Mouse (Mus musculus) olfactory bulb, adult 2 months (tissue): Measurements from ENCODE around the gene Slc30a2. TPM values are rescaled to one million over a fixed set of nuclear protein-coding genes. Genes with fewer than 3 reads are reported as not detected.
A peak's percentile ranks its signal among the peaks of the same experiment; 100 is the strongest.

Source experiments
- H3K27ac ChIP-seq: fragments of 200-500 bp; 2 replicates; pipeline ENCODE4 v1.5.1; 2012; ENCODE audit warnings: low read depth, low read length; ENCODE audit not compliant: insufficient read depth
- H3K4me1 ChIP-seq: fragments of 200-500 bp; 2 replicates; pipeline ENCODE4 v1.6.1; 2012; ENCODE audit warnings: low read length; ENCODE audit not compliant: control insufficient read depth, insufficient read depth
- H3K4me3 ChIP-seq: fragments of 200-500 bp; 2 replicates; pipeline ENCODE4 v1.5.1; 2012; ENCODE audit warnings: mild to moderate bottlenecking, low read depth, low read length, moderate library complexity; ENCODE audit not compliant: insufficient read depth
- CTCF ChIP-seq: fragments of 200-500 bp; IDR thresholded peaks from 2 replicates; pipeline ENCODE4 v1.5.1; 2012; ENCODE audit warnings: low read depth, mild to moderate bottlenecking, low read length, moderate library complexity; ENCODE audit not compliant: insufficient read depth
- POLR2A ChIP-seq: fragments of 200-500 bp; IDR thresholded peaks from 2 replicates; pipeline ENCODE4 v1.6.1; 2012; ENCODE audit warnings: mild to moderate bottlenecking, low read depth, low read length, moderate library complexity; ENCODE audit not compliant: insufficient read depth
- WGBS: fragments of 180-500 bp; shearing (Covaris S2); methylation state at CpG from one replicate; pipeline ENCODE4 v1.1.7; 2018; 5-methylcytosine and 5-hydroxymethylcytosine counted together
- polyA plus RNA-seq: library from polyadenylated mRNA; stranded (reverse); fragments of >200 nt; gene quantifications from 2 replicates; pipeline ENCODE4 v1.2.4, GENCODE M21; 2012; ENCODE audit warnings: low replicate concordance; ENCODE audit not compliant: missing spikeins, insufficient read depth, insufficient read length

Slc30a2 gene
- polyA plus RNA-seq, 1 experiment: not detected

DNA sequence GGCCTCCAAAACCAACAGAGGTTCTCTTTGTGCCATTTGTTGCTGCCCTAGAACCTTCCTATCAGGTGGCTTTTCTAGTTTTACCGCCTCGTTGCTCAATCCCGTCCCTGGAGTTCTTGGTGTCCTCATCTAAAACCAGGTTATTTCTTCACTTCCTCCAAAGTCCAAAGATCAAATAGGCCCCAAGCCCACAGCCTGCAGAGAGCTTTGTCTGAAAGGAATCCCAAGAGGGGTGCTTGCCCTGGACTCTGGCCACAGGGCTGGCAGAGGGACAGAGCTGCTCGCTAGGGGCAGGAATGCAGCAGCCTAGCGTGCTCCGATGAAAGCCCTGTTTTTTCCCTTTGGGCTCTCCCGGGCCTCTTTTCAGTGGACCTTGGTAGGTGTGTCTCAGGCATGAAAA, 54.1 kb downstream of the Slc30a2 start:
- Histone ChIP-seq H3K4me1 (peaks cover 27% of the 10 kb centered on the region), H3K27ac (peak overlapping the region; percentile 55), H3K4me3 (no peak overlapping the region)
- TF ChIP-seq CTCF (no peak), POLR2A (no peak)
- WGBS: 14% methylated on average over 7 of the region's 7 CpGs

DNA sequence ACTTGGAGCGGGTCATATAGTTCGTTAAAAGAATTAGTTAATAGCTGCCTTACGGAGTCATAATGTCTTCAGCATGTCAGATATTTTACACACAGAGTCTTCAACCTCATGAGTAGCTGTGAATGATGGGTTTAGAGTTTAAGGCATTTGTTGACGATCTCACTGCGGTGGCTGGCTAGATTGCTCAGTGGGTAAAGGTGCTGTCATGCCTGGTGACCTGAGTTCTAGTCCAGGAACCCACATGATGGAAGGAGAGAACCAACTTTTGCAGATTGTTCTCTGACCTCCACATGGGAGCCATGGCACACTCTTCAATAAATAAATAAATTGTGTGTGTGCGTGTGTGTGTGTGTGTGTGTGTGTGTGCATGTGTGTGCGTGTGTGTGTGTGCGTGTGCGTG, 54.8 kb downstream of the Slc30a2 start:
- Histone ChIP-seq H3K4me1 (peaks cover 31% of the 10 kb centered on the region), H3K4me3 (no peak overlapping the region), H3K27ac (no peak overlapping the region)
- WGBS: 75% methylated on average over 9 of the region's 9 CpGs
- TF ChIP-seq CTCF: no peak
- no peak for TF ChIP-seq POLR2A

DNA sequence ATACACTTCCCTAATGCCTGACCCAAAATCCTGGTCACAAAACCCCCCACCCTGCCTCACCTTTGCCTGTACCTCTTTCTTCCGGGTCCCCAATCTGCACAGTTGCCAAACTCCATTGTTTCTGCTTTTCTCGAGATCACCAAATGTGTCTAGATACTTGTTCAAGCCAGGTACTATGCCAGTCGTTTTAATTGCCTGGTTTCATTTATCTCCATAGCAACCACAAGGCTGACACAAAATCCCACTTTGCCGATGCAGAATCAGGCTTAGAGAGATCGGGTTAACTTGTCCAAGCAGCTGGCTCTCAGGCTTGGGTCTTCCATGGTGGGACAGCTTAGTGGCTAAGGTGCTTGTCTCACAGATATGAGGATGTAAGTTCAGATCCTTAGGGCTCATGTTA, 57.2 kb downstream of the Slc30a2 start:
- Histone ChIP-seq H3K27ac (peak overlapping the region; percentile 62; the same call in 1 of the 2 replicates), H3K4me1 (peaks cover 39% of the 10 kb centered on the region), H3K4me3 (no peak overlapping the region)
- WGBS: 7% methylated on average over 5 of the region's 5 CpGs
- TF ChIP-seq POLR2A: no peak
- no peak for TF ChIP-seq CTCF

- peak overlapping the region; percentile 42 for H3K4me3 ChIP-seq
- peaks cover 39% of the 10 kb centered on the region for H3K4me1 ChIP-seq
- WGBS: 1% methylated on average over 19 of the region's 19 CpGs
- no peak for TF ChIP-seq POLR2A
- TF ChIP-seq CTCF: no peak
- peak overlapping the region; percentile 76 for H3K27ac ChIP-seq
These were observed 58.2 kb downstream of the Slc30a2 start for GRCm38 (mm10) chr4:134401181-134401661.

DNA sequence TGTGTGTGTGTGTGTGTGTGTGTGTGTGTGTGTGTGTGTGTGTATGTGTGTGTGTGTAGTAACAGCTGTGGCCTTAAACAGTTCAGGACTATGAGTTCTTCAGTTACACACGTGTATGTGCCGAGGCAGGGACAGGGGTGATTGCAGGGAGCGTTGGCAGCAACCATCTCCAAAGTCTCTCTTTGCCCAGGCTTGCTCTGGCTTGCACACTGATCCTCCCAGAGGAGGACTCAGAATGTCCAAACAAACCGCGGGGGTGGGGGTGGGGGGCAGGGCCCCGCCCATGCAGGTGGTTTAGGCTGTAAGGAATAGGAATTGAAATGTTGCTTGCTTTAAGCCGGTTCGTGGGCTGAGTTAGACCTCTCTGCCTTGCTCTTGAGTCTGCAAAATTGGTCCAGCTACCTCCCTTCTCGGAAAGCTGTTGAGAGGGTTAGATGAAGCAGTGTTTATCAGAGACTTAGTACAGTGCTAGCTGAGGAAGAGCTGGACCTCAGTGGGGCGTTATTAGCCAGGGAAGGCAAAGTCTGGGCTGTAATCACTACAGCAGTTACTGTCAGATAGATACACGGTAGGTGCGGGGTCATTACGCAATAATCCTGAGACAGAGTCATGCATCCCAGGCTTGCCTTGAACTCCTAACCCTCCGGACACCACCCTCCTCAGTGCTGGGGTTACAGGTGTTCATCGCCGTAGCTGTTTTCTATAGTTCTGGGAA, 59.0 kb downstream of the Slc30a2 start:
- TF ChIP-seq POLR2A (no peak), CTCF (no peak)
- WGBS: 46% methylated on average over 16 of the region's 16 CpGs
- H3K4me3 ChIP-seq: peak overlapping the region; percentile 15
- H3K4me1 ChIP-seq: peaks cover 35% of the 10 kb centered on the region
- H3K27ac ChIP-seq: peak overlapping the region; percentile 76

DNA sequence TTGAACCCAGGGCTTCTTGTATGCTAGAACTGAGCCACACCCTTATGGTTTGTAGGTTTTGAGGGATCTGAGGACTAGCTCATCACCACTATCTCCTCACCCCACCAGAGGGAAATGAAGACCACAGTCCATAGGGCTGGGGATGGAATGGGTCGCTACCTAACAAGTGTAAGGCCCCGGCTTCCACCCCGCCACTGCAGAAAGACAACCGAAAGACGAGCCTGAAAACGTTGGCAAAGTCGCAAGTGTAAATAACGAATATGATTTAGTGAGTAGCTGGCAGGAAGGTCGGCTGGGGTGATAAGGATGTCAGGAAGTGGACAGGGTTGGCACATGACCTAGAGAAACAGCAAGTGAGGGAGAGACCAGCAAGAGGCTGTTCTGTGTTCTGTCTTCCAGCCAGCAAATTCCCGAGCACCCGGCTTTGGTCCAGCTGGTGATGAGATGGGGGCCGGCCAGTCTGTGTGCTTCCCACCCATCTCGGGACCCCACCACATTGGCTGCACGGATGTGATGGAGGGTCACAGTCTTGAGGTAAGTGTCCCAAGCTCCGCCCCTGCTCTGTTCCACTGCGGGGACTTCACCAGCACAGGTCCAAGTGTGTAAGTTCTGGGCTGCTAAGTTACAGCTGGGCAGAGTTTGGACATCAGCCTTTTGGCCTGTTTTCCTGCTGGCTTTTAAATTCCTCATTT, 59.7 kb downstream of the Slc30a2 start:
- 60% methylated on average over 16 of the region's 16 CpGs for WGBS
- peaks cover 32% of the 10 kb centered on the region for H3K4me1 ChIP-seq
- TF ChIP-seq CTCF (no peak), POLR2A (no peak)
- H3K27ac ChIP-seq: peak overlapping the region; percentile 76
- H3K4me3 ChIP-seq: no peak overlapping the region

GRCm38 (mm10) chr4:134403721-134404120, 60.7 kb downstream of the Slc30a2 start:
- Histone ChIP-seq H3K27ac (no peak overlapping the region), H3K4me1 (peaks cover 28% of the 10 kb centered on the region), H3K4me3 (no peak overlapping the region)
- TF ChIP-seq CTCF (no peak), POLR2A (no peak)
- WGBS: 57% methylated on average over 7 of the region's 7 CpGs

Other genes with a start within 250 kb of the Slc30a2 start
- not detected in 2 replicates for gene Cd52, start 248.1 kb upstream of the Slc30a2 start, polyA plus RNA-seq
- not detected in 2 replicates for gene Ubxn11, start 240.6 kb upstream of the Slc30a2 start, polyA plus RNA-seq
- 1,207 TPM in 1 of 2 replicates, not detected in the other for gene Sh3bgrl3, start 214.4 kb upstream of the Slc30a2 start, polyA plus RNA-seq
- gene Cep85, start 156.1 kb upstream of the Slc30a2 start, polyA plus RNA-seq: 428 TPM in 1 of 2 replicates, not detected in the other
- gene Gm7534, start 140.2 kb upstream of the Slc30a2 start, polyA plus RNA-seq: not detected in 2 replicates
- not detected in 2 replicates for gene Catsper4, start 115.8 kb upstream of the Slc30a2 start, polyA plus RNA-seq
- gene Cnksr1, start 104.8 kb upstream of the Slc30a2 start, polyA plus RNA-seq: not detected in 2 replicates
- not detected in 2 replicates for gene E130218I03Rik, start 99.5 kb upstream of the Slc30a2 start, polyA plus RNA-seq
- gene Zfp593, start 97.6 kb upstream of the Slc30a2 start, polyA plus RNA-seq: not detected in 2 replicates
- not detected in 2 replicates for gene Gm30191, start 96.2 kb upstream of the Slc30a2 start, polyA plus RNA-seq
- not detected in 2 replicates for gene Grrp1, start 89.1 kb upstream of the Slc30a2 start, polyA plus RNA-seq
- not detected in 2 replicates for gene Pdik1l, start 55.3 kb upstream of the Slc30a2 start, polyA plus RNA-seq
- not detected in 2 replicates for gene Trim63, start 28.1 kb upstream of the Slc30a2 start, polyA plus RNA-seq
- not detected in 2 replicates for gene Extl1, start 40.7 kb downstream of the Slc30a2 start, polyA plus RNA-seq
- not detected in 2 replicates for gene Pafah2, start 53.1 kb downstream of the Slc30a2 start, polyA plus RNA-seq
- 402 and 593 TPM in 2 replicates for gene Stmn1, start 125.1 kb downstream of the Slc30a2 start, polyA plus RNA-seq
- not detected in 2 replicates for gene Paqr7, start 153.5 kb downstream of the Slc30a2 start, polyA plus RNA-seq
- gene Aunip, start 167.8 kb downstream of the Slc30a2 start, polyA plus RNA-seq: not detected in 2 replicates
- not detected in 2 replicates for gene Mtfr1l, start 192.2 kb downstream of the Slc30a2 start, polyA plus RNA-seq
- not detected in 2 replicates for gene Selenon, start 209.0 kb downstream of the Slc30a2 start, polyA plus RNA-seq